Mouse (Mus musculus): Measurements from ENCODE around the gene Gm33543. TPM values are rescaled to one million over a fixed set of nuclear protein-coding genes. Genes with fewer than 3 reads are reported as not detected.

The Gm33543 gene
- polyA plus RNA-seq (2014; fragmentation: Nextera tagmentation; extraction: Ambion mirVana), result not detected in 2 replicates

DNA sequence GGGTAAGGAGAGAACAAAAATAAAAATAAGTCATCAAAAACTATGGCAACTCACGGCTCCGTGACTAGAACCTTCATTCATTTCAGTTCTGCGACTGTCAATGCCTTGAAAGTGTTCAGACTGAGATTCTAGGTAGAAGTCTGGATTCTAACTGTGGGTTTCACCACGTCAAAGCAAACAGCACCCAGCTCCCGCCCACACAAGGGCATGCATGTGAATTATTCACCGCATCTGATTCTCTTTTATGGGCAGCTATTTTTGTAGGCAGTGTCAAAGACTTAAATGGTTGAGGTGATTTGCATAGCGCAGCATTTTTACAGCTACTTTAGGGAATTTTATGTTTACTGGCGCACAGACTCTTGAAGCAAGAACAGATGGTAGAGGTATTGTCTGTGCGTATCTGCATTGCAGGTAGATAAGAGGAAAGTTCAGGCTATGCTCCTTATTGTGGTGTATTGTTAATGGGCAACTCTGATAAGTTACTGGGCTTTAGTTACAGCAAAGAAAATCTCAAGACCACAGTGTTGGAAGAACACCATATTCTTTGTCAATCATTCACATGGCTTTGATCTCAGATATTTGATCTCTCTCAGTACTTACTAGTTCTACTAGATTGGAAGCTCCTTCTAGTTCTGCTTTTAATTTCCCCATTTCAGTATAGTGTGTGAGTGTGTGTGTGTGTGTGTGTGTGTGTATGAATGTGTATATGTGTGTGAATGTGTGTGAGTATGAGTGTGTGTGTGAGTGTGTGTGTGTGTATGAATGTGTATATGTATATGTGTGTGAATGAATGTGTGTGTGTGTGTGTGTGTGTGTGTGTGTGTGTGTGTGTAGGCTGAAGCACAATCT lies at the start of gene Gm33543:
Gene Gm33543 (minus strand): TSS at position 142 of the 849 bp plus-strand sequence.
- Histone ChIP-seq H3K4me1 (ENCODE audit: control insufficient read depth, insufficient read depth, low read length) (no peaks in the 10 kb centered on the region), H3K36me3 (ENCODE audit: control insufficient read depth, insufficient read depth, low read length) (no peaks in the 10 kb centered on the region), H3K27me3 (replicated peaks; ENCODE audit: control insufficient read depth, insufficient read depth, low read length) (no peaks in the 10 kb centered on the region), H3K27ac (replicated peaks; ENCODE audit: low read depth, low read length) (no peak within 1 kb of the TSS), H3K9ac (ENCODE audit: low read depth, low read length) (no peak within 1 kb of the TSS), H3K4me2 (ENCODE audit: low read depth, low read length) (no peak within 1 kb of the TSS), H3K4me3 (ENCODE audit: low read depth, low read length) (no peak within 1 kb of the TSS), H3K9me3 (ENCODE audit: control insufficient read depth, low read length) (no peaks in the 10 kb centered on the region)
- WGBS, result 82% methylated on average over 9 of the region's 9 CpGs
- ATAC-seq (ENCODE audit: low read depth), result no peak
- DNase-seq (ENCODE audit: low spot score), result no peak

DNA sequence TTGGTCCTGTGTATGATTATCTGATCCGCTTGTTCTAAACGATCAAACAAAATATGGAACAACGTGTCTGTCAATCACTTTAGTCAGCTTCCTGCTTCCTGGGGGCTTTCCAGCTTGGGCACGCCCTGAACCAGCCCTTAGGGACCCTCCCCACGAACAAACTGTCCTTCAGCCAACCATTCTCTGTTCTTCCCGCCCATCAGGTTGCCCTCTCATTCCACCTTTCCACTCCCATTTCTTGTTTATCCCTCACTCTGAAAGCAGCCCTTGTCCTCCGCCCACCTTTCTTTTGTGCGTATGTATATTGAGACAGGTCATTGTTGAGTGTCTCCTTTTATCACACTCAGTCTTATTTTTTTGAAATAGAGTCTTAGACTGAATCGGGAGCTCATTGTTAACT lies 49.4 kb upstream of the Gm33543 start:
- Histone ChIP-seq H3K36me3 (ENCODE audit: control insufficient read depth, insufficient read depth, low read length) (no peaks in the 10 kb centered on the region), H3K4me3 (ENCODE audit: low read depth, low read length) (no peak overlapping the region), H3K27me3 (replicated peaks; ENCODE audit: control insufficient read depth, insufficient read depth, low read length) (no peaks in the 10 kb centered on the region), H3K9me3 (ENCODE audit: control insufficient read depth, low read length) (no peaks in the 10 kb centered on the region), H3K4me2 (ENCODE audit: low read depth, low read length) (no peak overlapping the region), H3K4me1 (ENCODE audit: control insufficient read depth, insufficient read depth, low read length) (no peaks in the 10 kb centered on the region), H3K27ac (replicated peaks; ENCODE audit: low read depth, low read length) (no peak overlapping the region), H3K9ac (ENCODE audit: low read depth, low read length) (no peak overlapping the region)
- WGBS, result 66% methylated on average over 9 of the region's 9 CpGs
- DNase-seq (ENCODE audit: low spot score) (no peak), ATAC-seq (ENCODE audit: low read depth) (no peak)

GRCm38 (mm10) chr10:95891214-95891960 lies 48.7 kb upstream of the Gm33543 start:
- no peaks in the 10 kb centered on the region for H3K9me3 ChIP-seq (ENCODE audit: control insufficient read depth, low read length)
- H3K9ac ChIP-seq (ENCODE audit: low read depth, low read length), result no peak overlapping the region
- H3K27ac ChIP-seq (replicated peaks; ENCODE audit: low read depth, low read length), result no peak overlapping the region
- 73% methylated on average over 7 of the region's 7 CpGs for WGBS
- DNase-seq (ENCODE audit: low spot score) (no peak), ATAC-seq (ENCODE audit: low read depth) (no peak)
- H3K4me1 ChIP-seq (ENCODE audit: control insufficient read depth, insufficient read depth, low read length), result no peaks in the 10 kb centered on the region
- no peaks in the 10 kb centered on the region for H3K36me3 ChIP-seq (ENCODE audit: control insufficient read depth, insufficient read depth, low read length)
- H3K27me3 ChIP-seq (replicated peaks; ENCODE audit: control insufficient read depth, insufficient read depth, low read length), result no peaks in the 10 kb centered on the region
- no peak overlapping the region for H3K4me2 ChIP-seq (ENCODE audit: low read depth, low read length)
- no peak overlapping the region for H3K4me3 ChIP-seq (ENCODE audit: low read depth, low read length)

GRCm38 (mm10) chr10:95883761-95884517 lies 41.2 kb upstream of the Gm33543 start:
- Histone ChIP-seq H3K4me2 (ENCODE audit: low read depth, low read length) (no peak overlapping the region), H3K27ac (replicated peaks; ENCODE audit: low read depth, low read length) (no peak overlapping the region), H3K27me3 (replicated peaks; ENCODE audit: control insufficient read depth, insufficient read depth, low read length) (no peaks in the 10 kb centered on the region), H3K9ac (ENCODE audit: low read depth, low read length) (no peak overlapping the region), H3K4me1 (ENCODE audit: control insufficient read depth, insufficient read depth, low read length) (no peaks in the 10 kb centered on the region), H3K9me3 (ENCODE audit: control insufficient read depth, low read length) (no peaks in the 10 kb centered on the region), H3K36me3 (ENCODE audit: control insufficient read depth, insufficient read depth, low read length) (no peaks in the 10 kb centered on the region), H3K4me3 (ENCODE audit: low read depth, low read length) (no peak overlapping the region)
- DNase-seq (ENCODE audit: low spot score), result peak; percentile 61
- peak; percentile 84; the same call in 1 of the 2 replicates for ATAC-seq (ENCODE audit: low read depth)
- WGBS, result 59% methylated on average over 7 of the region's 7 CpGs

DNA sequence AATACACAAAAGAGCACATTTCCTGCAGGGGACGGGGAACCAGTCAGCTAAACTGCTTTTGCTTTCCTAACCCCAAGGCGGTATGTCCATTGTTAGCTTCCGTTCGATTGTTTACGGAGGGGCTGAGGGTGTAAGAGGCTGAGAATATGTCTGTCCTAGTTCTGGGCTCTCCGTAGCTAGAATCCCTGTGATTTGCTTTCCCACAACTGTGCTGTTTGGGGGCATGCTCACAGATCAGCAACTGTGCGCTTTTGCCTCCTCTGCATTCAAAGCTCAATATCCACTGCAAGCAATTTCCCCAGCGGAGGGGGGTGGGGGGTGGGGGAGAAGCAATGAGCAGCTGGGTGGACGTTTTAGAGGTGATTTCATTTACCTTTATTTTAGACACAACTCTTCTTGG lies 39.3 kb upstream of the Gm33543 start:
- Histone ChIP-seq H3K9ac (ENCODE audit: low read depth, low read length) (no peak overlapping the region), H3K4me2 (ENCODE audit: low read depth, low read length) (peak overlapping the region; percentile 31), H3K9me3 (ENCODE audit: control insufficient read depth, low read length) (no peaks in the 10 kb centered on the region), H3K27me3 (replicated peaks; ENCODE audit: control insufficient read depth, insufficient read depth, low read length) (no peaks in the 10 kb centered on the region), H3K27ac (replicated peaks; ENCODE audit: low read depth, low read length) (no peak overlapping the region), H3K4me3 (ENCODE audit: low read depth, low read length) (no peak overlapping the region), H3K36me3 (ENCODE audit: control insufficient read depth, insufficient read depth, low read length) (no peaks in the 10 kb centered on the region), H3K4me1 (ENCODE audit: control insufficient read depth, insufficient read depth, low read length) (no peaks in the 10 kb centered on the region)
- no peak for DNase-seq (ENCODE audit: low spot score)
- 44% methylated on average over 9 of the region's 9 CpGs for WGBS
- no peak for ATAC-seq (ENCODE audit: low read depth)

- DNase-seq (ENCODE audit: low spot score) (no peak), ATAC-seq (ENCODE audit: low read depth) (peak; percentile 33; the same call in 1 of the 2 replicates)
- H3K9ac ChIP-seq (ENCODE audit: low read depth, low read length), result no peak overlapping the region
- no peaks in the 10 kb centered on the region for H3K4me1 ChIP-seq (ENCODE audit: control insufficient read depth, insufficient read depth, low read length)
- H3K36me3 ChIP-seq (ENCODE audit: control insufficient read depth, insufficient read depth, low read length), result no peaks in the 10 kb centered on the region
- H3K27me3 ChIP-seq (replicated peaks; ENCODE audit: control insufficient read depth, insufficient read depth, low read length), result no peaks in the 10 kb centered on the region
- no peak overlapping the region for H3K4me3 ChIP-seq (ENCODE audit: low read depth, low read length)
- WGBS, result 82% methylated on average over 17 of the region's 17 CpGs
- no peak overlapping the region for H3K4me2 ChIP-seq (ENCODE audit: low read depth, low read length)
- H3K27ac ChIP-seq (replicated peaks; ENCODE audit: low read depth, low read length), result no peak overlapping the region
- H3K9me3 ChIP-seq (ENCODE audit: control insufficient read depth, low read length), result no peaks in the 10 kb centered on the region
Observed at GRCm38 (mm10) chr10:95879983-95880934, 37.5 kb upstream of the Gm33543 start.

GRCm38 (mm10) chr10:95870782-95871181 lies 28.1 kb upstream of the Gm33543 start:
- WGBS, result 94% methylated on average over 2 of the region's 2 CpGs

More at GRCm38 (mm10) chr10:95870782-95871181, 28.1 kb upstream of the Gm33543 start:
- no peaks in the 10 kb centered on the region for H3K9me3 ChIP-seq (ENCODE audit: control insufficient read depth, low read length)
- no peaks in the 10 kb centered on the region for H3K4me1 ChIP-seq (ENCODE audit: control insufficient read depth, insufficient read depth, low read length)
- H3K4me2 ChIP-seq (ENCODE audit: low read depth, low read length), result no peak overlapping the region
- no peak overlapping the region for H3K4me3 ChIP-seq (ENCODE audit: low read depth, low read length)
- no peak for ATAC-seq (ENCODE audit: low read depth)
- H3K27ac ChIP-seq (replicated peaks; ENCODE audit: low read depth, low read length), result no peak overlapping the region
- no peaks in the 10 kb centered on the region for H3K27me3 ChIP-seq (replicated peaks; ENCODE audit: control insufficient read depth, insufficient read depth, low read length)
- H3K36me3 ChIP-seq (ENCODE audit: control insufficient read depth, insufficient read depth, low read length), result no peaks in the 10 kb centered on the region
- H3K9ac ChIP-seq (ENCODE audit: low read depth, low read length), result no peak overlapping the region
- DNase-seq (ENCODE audit: low spot score), result no peak
